Mouse (Mus musculus): Measurements from ENCODE around the gene Tomm7. TPM values are rescaled to one million over a fixed set of nuclear protein-coding genes. Genes with fewer than 3 reads are reported as not detected.

The Tomm7 gene
- polyA plus RNA-seq, 1 experiment = 89.0 TPM

Other genes with a start within 250 kb of the Tomm7 start
- 86.6 and 90.8 TPM in 2 replicates for gene Srpk2, start 159.5 kb downstream of the Tomm7 start, polyA plus RNA-seq (2012; rRNA removed)
- 18.5 and 21.2 TPM in 2 replicates for gene Pus7, start 60.5 kb downstream of the Tomm7 start, polyA plus RNA-seq (2012; rRNA removed)
- gene Rint1, start 56.5 kb downstream of the Tomm7 start, polyA plus RNA-seq (2012; rRNA removed) = 15.4 and 18.1 TPM in 2 replicates
- gene Fam126a, start 186.5 kb upstream of the Tomm7 start, polyA plus RNA-seq (2012; rRNA removed) = 20.8 and 21.9 TPM in 2 replicates